Mouse (Mus musculus) erythroblast, adult 5-6 weeks (primary cell): ENCODE results near the gene Uxt. TPM values are rescaled to one million over a fixed set of nuclear protein-coding genes. Genes with fewer than 3 reads are reported as not detected.

Source experiments
- ATAC-seq: replicated peaks from 2 replicates; pipeline ENCODE4 v1.8.0; 2016; ENCODE audit warnings: moderate number of reproducible peaks, mild to moderate bottlenecking, moderate TSS enrichment, inconsistent platforms; ENCODE audit not compliant: poor library complexity, low FRiP score, severe bottlenecking
- total RNA-seq, 2 experiments: library from RNA; stranded (forward) in 1 of 2; stranded (reverse) in 1 of 2; fragments of 150-400 nt in 1 of 2; fragments of 200-764, 138-1000 nt in 1 of 2; gene quantifications; 2 replicates each; pipeline versions ENCODE4 v1.2.3 to v1.2.4; 2015 to 2017; ENCODE audit warnings: low replicate concordance in 2 of 2

Uxt gene
- total RNA-seq (2015; ENCODE audit: low replicate concordance) = 15.3 and 23.4 TPM in 2 replicates
- total RNA-seq (2017; ENCODE audit: low replicate concordance) = 6.6 and 15.7 TPM in 2 replicates

DNA sequence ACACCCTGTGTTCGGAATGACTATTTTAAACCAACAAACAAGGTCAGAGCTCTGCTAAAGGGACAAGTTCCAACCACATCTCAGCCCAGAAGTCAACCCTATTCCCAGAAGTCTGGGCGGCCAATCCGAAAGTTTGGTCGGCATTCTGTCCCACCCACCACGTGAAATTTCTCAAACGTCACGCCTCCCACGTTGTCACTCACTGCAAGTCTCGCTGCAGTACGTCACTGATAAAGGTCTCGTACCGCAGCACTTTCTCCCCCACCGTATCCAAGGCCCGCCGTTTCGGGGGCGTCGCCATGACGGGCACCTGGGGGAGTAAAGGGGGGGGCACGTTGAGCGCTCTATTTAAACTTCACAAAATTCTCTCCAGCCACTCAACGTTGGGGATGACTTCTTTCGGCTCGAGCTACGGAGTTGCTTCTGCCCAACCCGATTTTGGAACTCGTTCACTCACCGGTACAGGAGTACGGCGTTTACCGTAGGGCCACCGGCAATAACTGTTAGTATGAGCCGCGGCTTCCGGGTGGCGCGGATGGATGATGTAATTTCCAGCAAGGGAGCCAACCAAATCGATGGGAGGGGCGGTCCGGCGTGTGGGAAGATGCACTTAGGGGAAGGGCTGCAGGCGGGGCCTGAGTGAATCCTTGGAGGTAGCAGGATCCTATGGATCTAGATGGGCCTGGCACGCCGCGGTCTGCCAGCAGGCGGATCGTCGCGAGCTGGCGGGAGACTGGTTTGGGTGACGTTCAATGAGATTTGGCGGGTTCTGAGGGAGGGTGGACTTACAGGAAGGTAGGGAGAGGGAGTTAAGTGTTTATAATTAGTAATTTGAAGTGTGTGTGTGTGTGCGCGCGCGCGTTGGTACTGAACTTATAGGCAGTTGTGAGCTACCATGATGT, at the start of gene Uxt:
Gene Uxt, minus strand, starts transcription at position 541 of the 902 bp plus-strand sequence.
- ATAC-seq = peak; percentile 97

GRCm38 (mm10) chrX:20980901-20981300, 19.1 kb upstream of the Uxt start:
- ATAC-seq = no peak

GRCm38 (mm10) chrX:20950191-20950880, 11.5 kb downstream of the Uxt start, which contains the start of gene Elk1:
Elk1 (minus strand) TSS chrX:20950608.
- ATAC-seq = peak; percentile 98

DNA sequence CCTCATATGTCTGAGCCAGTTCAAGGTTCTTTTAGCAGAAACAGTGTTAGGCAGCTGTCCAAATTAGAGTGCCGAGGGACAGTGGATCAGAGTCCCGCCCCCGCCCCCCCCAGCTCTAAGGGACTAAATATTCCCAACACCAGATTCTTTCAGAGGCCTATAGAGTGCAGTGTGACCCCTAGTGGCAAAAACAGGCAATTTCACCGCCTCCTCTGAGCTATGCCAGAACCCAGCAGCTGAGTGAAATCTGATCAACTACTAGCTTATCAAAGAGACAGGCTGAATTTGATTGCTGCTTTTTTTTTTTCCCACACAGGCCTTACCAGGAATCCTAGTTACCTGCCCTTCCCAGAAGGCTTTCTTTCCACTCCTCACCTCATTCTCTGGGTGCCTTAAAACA, 15.8 kb downstream of the Uxt start:
- 0 out of 2 replicates have a peak, but pooled peaks have one; percentile 45 for ATAC-seq

DNA sequence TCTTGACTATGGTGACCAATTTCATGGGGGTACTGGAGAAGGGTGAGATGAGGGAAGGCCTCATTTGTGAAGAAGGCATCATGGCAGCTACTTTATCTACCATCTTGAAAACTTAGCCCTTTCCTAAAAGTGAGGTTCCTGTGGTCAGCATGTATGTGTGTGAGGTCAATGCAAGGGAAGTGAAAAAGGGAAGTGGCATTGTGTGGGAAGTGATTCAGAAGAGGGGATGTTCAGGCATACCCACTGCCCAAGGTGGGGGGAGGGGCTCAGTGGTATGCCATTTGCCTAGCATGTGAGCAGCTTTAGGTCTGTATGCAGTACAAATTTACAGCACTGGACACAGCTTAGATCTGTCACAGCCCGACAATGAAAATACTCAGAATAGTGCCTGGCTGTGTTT, 29.9 kb downstream of the Uxt start:
- no peak for ATAC-seq

GRCm38 (mm10) chrX:20931364-20931763, 30.5 kb downstream of the Uxt start, which contains the start of gene Cfp:
Cfp (minus strand) TSS chrX:20931555.
- no peak for ATAC-seq

DNA sequence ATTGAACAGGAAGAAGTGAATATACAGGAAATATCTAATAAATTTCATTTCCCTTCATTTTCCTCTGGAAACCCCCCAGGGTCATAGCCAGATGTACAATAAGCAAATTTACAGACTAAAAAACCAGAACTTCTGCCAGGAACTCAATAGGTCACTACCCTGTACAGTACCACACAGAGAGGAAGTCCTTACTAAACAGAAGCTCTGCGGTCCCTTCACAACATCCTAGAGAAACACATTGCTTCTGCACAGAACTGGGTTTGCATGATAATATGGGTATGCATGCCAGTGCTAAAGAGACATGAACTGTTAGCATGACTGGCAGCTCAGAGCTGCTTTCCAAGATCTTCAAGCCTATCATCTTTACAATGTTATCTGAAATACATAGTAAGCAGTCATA, 32.0 kb downstream of the Uxt start:
- no peak for ATAC-seq

- ATAC-seq = no peak
These were observed 36.8 kb downstream of the Uxt start for GRCm38 (mm10) chrX:20924976-20925375.

DNA sequence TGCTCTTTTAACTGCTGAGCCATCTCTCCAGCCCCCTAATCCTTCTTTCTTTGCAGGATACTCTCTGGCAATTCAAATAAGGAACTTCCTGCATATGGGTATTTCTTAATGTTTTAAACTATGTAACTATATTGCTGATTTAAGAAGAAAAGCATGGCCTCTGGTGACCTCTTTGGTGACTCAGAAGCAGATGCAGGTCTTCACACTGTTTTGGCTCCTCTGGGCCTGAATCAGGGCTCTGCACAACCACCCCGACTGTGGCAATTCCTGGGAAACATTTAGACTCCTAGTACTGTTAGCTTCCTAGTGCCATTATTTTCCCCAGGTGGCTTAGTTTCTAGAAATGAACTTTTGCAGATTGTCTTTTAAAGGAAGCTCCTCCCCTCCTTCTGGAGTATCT, 38.3 kb downstream of the Uxt start:
- ATAC-seq = no peak

GRCm38 (mm10) chrX:20921366-20921765, 40.5 kb downstream of the Uxt start:
- ATAC-seq = no peak

DNA sequence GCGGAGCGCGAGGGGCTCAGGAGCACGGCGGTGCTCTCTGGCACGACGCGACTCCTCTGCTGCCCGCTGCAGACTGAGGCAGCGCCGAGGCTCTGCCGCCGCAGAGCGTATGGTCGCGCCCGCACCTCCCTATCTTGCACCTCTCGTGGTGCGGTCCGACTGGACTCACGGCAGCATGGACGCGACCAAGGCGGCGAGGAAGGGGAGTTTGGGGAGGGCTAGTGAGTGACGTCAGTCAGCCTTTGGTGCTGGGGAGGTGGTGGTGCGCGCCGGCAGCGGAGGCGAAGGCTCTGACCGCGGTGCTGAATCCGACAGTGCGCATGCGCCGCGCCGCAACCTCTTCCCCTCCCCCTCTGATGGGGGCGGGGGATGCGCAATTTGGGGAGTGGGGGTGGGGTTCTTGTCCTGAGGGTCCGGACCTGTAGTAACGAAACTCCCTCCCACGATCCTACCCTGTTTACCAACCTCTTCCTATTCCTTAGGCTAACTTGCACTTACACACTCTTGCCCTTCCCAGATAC, 40.9 kb downstream of the Uxt start, which contains the start of gene Syn1:
Gene Syn1, minus strand, starts transcription at position 161 of the 521 bp plus-strand sequence.
- no peak for ATAC-seq

DNA sequence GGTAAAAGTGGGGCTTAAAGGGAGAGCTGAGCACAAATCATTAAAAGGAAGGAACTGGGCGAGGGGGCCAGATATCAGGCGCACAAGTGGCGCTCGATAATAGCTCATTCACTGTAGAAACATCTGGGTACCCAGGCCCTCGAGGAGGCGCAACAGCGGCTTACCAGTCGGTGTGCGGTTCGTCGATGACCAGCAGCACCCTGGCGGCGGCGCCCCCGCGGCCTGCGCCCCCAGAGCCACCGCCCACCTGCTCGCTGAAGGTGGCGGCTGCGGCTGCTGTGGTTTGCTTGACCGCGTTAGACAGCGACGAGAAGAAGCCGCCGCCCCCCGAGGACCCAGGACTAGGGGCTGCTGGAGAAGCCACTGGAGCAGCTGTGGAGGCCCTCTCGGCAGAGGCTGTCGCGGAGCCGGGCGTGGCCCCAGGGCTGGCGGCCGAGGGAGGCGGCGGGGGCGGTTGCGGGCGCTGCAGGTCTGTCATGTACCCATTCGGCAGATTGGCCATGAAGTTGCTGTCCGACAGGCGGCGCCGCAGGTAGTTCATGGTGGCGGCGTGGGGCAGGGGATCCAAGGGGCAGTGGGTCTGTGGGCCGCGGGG, 41.5 kb downstream of the Uxt start:
- ATAC-seq = no peak

GRCm38 (mm10) chrX:20915075-20915474, 46.7 kb downstream of the Uxt start:
- ATAC-seq = no peak

- ATAC-seq = no peak
These were observed 48.1 kb downstream of the Uxt start for GRCm38 (mm10) chrX:20913726-20914125.

DNA sequence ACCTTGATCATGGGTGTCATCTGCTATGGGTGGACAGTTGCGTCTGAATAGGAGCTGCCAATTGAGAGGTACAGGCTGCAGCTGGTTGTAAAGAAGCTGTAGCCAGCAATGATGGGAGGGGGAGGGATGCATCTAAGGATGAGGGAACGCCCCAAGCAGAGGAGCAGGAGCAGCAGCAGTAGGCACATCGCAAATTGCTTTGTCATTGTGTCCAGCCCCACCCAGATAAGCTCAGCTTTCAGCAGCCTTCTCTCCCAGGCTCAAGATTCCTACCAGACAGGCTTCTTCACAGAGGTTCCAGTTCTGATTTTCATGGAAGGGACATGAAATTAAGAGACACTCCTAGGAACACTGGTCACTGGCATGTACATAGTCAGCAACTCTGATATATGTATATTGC, 51.7 kb downstream of the Uxt start:
- peak; percentile 74; the same call in 1 of the 2 replicates for ATAC-seq

Other genes starting within 250 kb of the Uxt start
- 18.4 and 23.8 TPM in 2 replicates for gene Araf, start 164.2 kb downstream of the Uxt start, total RNA-seq (2015; ENCODE audit: low replicate concordance)
- 9.5 and 9.9 TPM in 2 replicates for gene Araf, start 164.2 kb downstream of the Uxt start, total RNA-seq (2017; ENCODE audit: low replicate concordance)
- gene Timp1, start 91.9 kb downstream of the Uxt start, total RNA-seq (2015; ENCODE audit: low replicate concordance) = not detected in 2 replicates
- gene Timp1, start 91.9 kb downstream of the Uxt start, total RNA-seq (2017; ENCODE audit: low replicate concordance) = not detected in 2 replicates
- gene Syn1, start 41.0 kb downstream of the Uxt start, total RNA-seq (2015; ENCODE audit: low replicate concordance) = 0.42 and 3.5 TPM in 2 replicates
- gene Syn1, start 41.0 kb downstream of the Uxt start, total RNA-seq (2017; ENCODE audit: low replicate concordance) = not detected in 2 replicates
- 8.3 and 17.8 TPM in 2 replicates for gene Cfp, start 30.5 kb downstream of the Uxt start, total RNA-seq (2015; ENCODE audit: low replicate concordance)
- gene Cfp, start 30.5 kb downstream of the Uxt start, total RNA-seq (2017; ENCODE audit: low replicate concordance) = 16.1 and 17.6 TPM in 2 replicates
- gene Elk1, start 11.4 kb downstream of the Uxt start, total RNA-seq (2015; ENCODE audit: low replicate concordance) = 0.42 and 0.77 TPM in 2 replicates
- 0.60 and 1.1 TPM in 2 replicates for gene Elk1, start 11.4 kb downstream of the Uxt start, total RNA-seq (2017; ENCODE audit: low replicate concordance)
- gene Zfp182, start 100.3 kb upstream of the Uxt start, total RNA-seq (2015; ENCODE audit: low replicate concordance) = 5.4 and 10.9 TPM in 2 replicates
- 5.6 and 8.5 TPM in 2 replicates for gene Zfp182, start 100.3 kb upstream of the Uxt start, total RNA-seq (2017; ENCODE audit: low replicate concordance)
- gene Spaca5, start 106.4 kb upstream of the Uxt start, total RNA-seq (2015; ENCODE audit: low replicate concordance) = not detected in 2 replicates
- gene Spaca5, start 106.4 kb upstream of the Uxt start, total RNA-seq (2017; ENCODE audit: low replicate concordance) = not detected in 2 replicates
- gene Zfp300, start 127.5 kb upstream of the Uxt start, total RNA-seq (2015; ENCODE audit: low replicate concordance) = not detected in 2 replicates
- gene Zfp300, start 127.5 kb upstream of the Uxt start, total RNA-seq (2017; ENCODE audit: low replicate concordance) = not detected in 2 replicates
- gene Ssxa1, start 153.8 kb upstream of the Uxt start, total RNA-seq (2015; ENCODE audit: low replicate concordance) = not detected in 2 replicates
- gene Ssxa1, start 153.8 kb upstream of the Uxt start, total RNA-seq (2017; ENCODE audit: low replicate concordance) = not detected in 2 replicates
- not detected in 2 replicates for gene Gm21876, start 213.6 kb upstream of the Uxt start, total RNA-seq (2015; ENCODE audit: low replicate concordance)
- not detected in 2 replicates for gene Gm21876, start 213.6 kb upstream of the Uxt start, total RNA-seq (2017; ENCODE audit: low replicate concordance)